Mouse (Mus musculus) G1E (cell line): Measurements from ENCODE around the gene Gpr35. TPM values are rescaled to one million over a fixed set of nuclear protein-coding genes. Genes with fewer than 3 reads are reported as not detected.
"Not testable (repeated sequence)": the region's sequence is repeated elsewhere in the genome, so short reads cannot be mapped to it uniquely, and the experiment has no call there.

Source experiments
- ATAC-seq: 2 replicates; pipeline ENCODE4 v1.8.0; 2016; ENCODE audit warnings: mild to moderate bottlenecking; ENCODE audit not compliant: insufficient number of reproducible peaks, poor library complexity, low FRiP score, severe bottlenecking; ENCODE audit errors: extremely low read depth
- DNase-seq: peaks from one replicate; pipeline ENCODE4 v3.0.0; 2012; ENCODE audit warnings: low spot score
- H3K27me3 ChIP-seq: 2 replicates; pipeline ENCODE4 v1.6.1; 2012; ENCODE audit warnings: mild to moderate bottlenecking, low read length, inconsistent platforms; ENCODE audit not compliant: insufficient read depth
- H3K36me3 ChIP-seq: replicated peaks from 2 replicates; pipeline ENCODE3; 2012; ENCODE audit warnings: mild to moderate bottlenecking, inconsistent platforms
- H3K4me1 ChIP-seq: 2 replicates; pipeline ENCODE4 v1.6.1; 2012; ENCODE audit warnings: low read depth, low read length, inconsistent platforms, mixed read lengths; ENCODE audit not compliant: insufficient read depth
- H3K4me3 ChIP-seq: 2 replicates; pipeline ENCODE4 v1.5.1; 2012; ENCODE audit warnings: low read depth, mild to moderate bottlenecking, inconsistent platforms, low read length, moderate library complexity, mixed read lengths
- H3K9me3 ChIP-seq: replicated peaks from 2 replicates; pipeline ENCODE4 v1.6.1; 2012; ENCODE audit warnings: inconsistent platforms
- CTCF ChIP-seq: IDR thresholded peaks from 2 replicates; pipeline ENCODE4 v1.5.1; 2012; ENCODE audit warnings: low read depth, low read length, inconsistent platforms, mixed read lengths
- GATA1 ChIP-seq: IDR thresholded peaks from 2 replicates; pipeline ENCODE4 v1.6.1; 2012; ENCODE audit warnings: borderline replicate concordance, low read length, inconsistent platforms, mixed read lengths
- GATA2 ChIP-seq: IDR thresholded peaks from 2 replicates; pipeline ENCODE4 v1.6.1; 2012; ENCODE audit warnings: low read depth, low read length, inconsistent platforms, borderline replicate concordance
- POLR2AphosphoS5 ChIP-seq: IDR thresholded peaks from 2 replicates; pipeline ENCODE4 v1.6.1; 2012; ENCODE audit warnings: low read depth, low read length, inconsistent platforms; ENCODE audit not compliant: insufficient replicate concordance
- TAL1 ChIP-seq: conservative IDR thresholded peaks from 2 replicates; pipeline ENCODE4 v1.6.1; 2012; ENCODE audit warnings: low read depth, low read length, inconsistent platforms, mixed read lengths
- polyA plus RNA-seq: library from polyadenylated mRNA; stranded (reverse); fragments of >175 nt; gene quantifications from 2 replicates; pipeline ENCODE4 v1.2.3, GENCODE M21; 2012
- total RNA-seq, 2 experiments: library from RNA; stranded (forward) in 1 of 2; stranded (reverse) in 1 of 2; fragments of 200-1000 nt in 1 of 2; fragments of >200 nt in 1 of 2; fragmentation: Nextera tagmentation in 1 of 2; gene quantifications; 2 replicates each; pipeline ENCODE4 v1.2.3; 2014 to 2017

The Gpr35 gene
- total and polyA plus RNA-seq, 3 experiments, result 0.03 to 0.93 (median 0.38) TPM

GRCm38 (mm10) chr1:92956571-92957335 is 6.1 kb downstream of the Gpr35 start:
- 0 out of 2 replicates have a peak, but pooled peaks have one; percentile 28 for ATAC-seq
- peak; percentile 55 for TF ChIP-seq CTCF
- DNase-seq, result not testable (repeated sequence)

DNA sequence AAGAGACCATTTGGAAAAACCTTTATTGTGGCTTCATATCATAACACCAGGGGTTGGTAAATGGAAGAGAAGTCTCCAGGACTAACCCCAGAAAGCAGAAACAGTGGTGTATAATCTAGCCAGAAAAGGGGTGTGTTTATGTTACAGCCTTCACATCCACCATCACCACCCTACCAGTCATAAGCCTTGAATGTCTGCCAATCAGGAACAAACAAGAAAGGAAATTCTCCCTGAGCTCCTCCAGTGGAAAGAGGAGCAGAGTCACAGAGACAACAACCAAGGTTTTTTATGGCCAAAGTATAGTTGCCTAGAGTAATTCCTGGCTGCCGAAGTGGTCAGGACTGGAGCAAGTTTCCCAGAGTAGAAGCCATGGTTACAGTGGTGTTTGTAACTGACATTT is 8.3 kb downstream of the Gpr35 start:
- no peak for ATAC-seq
- no peak overlapping the region for H3K4me3 ChIP-seq
- TF ChIP-seq GATA2 (no peak), TAL1 (no peak), GATA1 (no peak), POLR2AphosphoS5 (no peak), CTCF (no peak)

More at GRCm38 (mm10) chr1:92956571-92957335, 6.1 kb downstream of the Gpr35 start:
- H3K4me1 ChIP-seq, H3K36me3 ChIP-seq, H3K9me3 ChIP-seq, H3K27me3 ChIP-seq, H3K4me3 ChIP-seq: not testable (repeated sequence)

DNA sequence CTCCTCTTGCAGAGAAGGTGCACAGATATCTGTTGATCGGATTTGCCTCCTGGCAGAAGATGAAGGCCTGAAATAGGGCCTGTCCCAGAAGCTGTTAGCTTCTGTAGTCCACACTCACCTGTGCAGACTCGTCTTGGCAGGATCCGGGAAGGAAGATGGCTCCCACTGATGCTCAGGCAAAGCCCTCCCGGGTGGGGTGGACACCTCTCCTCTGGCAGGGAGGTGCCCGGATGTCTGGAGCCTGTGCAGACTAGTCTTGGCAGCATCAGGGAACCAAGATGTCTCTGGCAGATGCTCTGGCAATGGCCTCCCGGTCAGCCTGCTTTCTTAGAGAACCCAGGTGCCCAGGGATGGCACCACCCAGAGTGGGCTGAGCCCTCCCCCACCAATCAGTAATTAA is 20.1 kb downstream of the Gpr35 start:
- not testable (repeated sequence) for ATAC-seq

More for the DNA sequence above, 8.3 kb downstream of the Gpr35 start:
- Histone ChIP-seq H3K4me1 (peaks cover 9% of the 10 kb centered on the region), H3K36me3 (no peaks in the 10 kb centered on the region), H3K27me3 (peaks cover 8% of the 10 kb centered on the region), H3K9me3 (no peaks in the 10 kb centered on the region)
- no peak for DNase-seq

GRCm38 (mm10) chr1:92971879-92972795 is 21.5 kb downstream of the Gpr35 start:
- ATAC-seq (0 out of 2 replicates have a peak, but pooled peaks have one; percentile 15), DNase-seq (no peak)
- Histone ChIP-seq H3K4me1 (no peaks in the 10 kb centered on the region), H3K4me3 (no peak overlapping the region), H3K9me3 (no peaks in the 10 kb centered on the region), H3K36me3 (no peaks in the 10 kb centered on the region), H3K27me3 (peaks cover 10% of the 10 kb centered on the region)
- TF ChIP-seq POLR2AphosphoS5, result no peak
- no peak for TF ChIP-seq TAL1
- no peak for TF ChIP-seq GATA1
- TF ChIP-seq GATA2, result no peak
- no peak for TF ChIP-seq CTCF

More for the DNA sequence above, 20.1 kb downstream of the Gpr35 start:
- H3K4me1 ChIP-seq, H3K36me3 ChIP-seq, DNase-seq, H3K9me3 ChIP-seq, H3K4me3 ChIP-seq, H3K27me3 ChIP-seq: not testable (repeated sequence)

GRCm38 (mm10) chr1:92972854-92973253 is 22.2 kb downstream of the Gpr35 start:
- ATAC-seq, result no peak
- peaks cover 16% of the 10 kb centered on the region for H3K27me3 ChIP-seq
- DNase-seq, result no peak
- H3K4me1 ChIP-seq, result no peaks in the 10 kb centered on the region
- H3K4me3 ChIP-seq, result no peak overlapping the region
- no peaks in the 10 kb centered on the region for H3K9me3 ChIP-seq
- no peak for TF ChIP-seq TAL1
- TF ChIP-seq GATA2, result no peak
- no peak for TF ChIP-seq POLR2AphosphoS5
- TF ChIP-seq CTCF, result no peak
- no peak for TF ChIP-seq GATA1
- H3K36me3 ChIP-seq, result no peaks in the 10 kb centered on the region

DNA sequence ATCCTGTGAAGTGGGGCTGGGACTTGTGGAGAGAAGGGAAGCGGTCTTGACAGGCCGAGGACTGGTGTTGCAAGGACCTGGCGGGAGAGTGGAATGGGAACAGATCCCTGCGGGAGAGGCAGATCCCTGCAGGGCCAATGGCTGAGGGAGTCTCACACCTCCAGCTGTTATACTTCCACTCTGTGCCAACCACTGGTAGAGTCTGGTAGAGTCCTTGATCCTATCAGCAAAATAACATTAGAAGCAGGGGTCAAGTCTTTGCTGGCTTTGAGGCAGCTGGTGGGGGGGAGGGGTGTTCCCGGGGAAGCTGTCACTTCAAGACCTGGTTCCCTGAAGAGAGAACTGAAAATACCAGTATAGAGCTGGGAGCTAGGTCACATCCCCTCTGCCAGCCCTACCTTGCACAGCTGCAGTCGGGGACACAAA is 25.5 kb downstream of the Gpr35 start:
- ATAC-seq (no peak), DNase-seq (no peak)
- Histone ChIP-seq H3K4me3 (no peak overlapping the region), H3K9me3 (no peaks in the 10 kb centered on the region), H3K36me3 (no peaks in the 10 kb centered on the region), H3K4me1 (no peaks in the 10 kb centered on the region), H3K27me3 (peaks cover 18% of the 10 kb centered on the region)
- TF ChIP-seq TAL1, result no peak
- no peak for TF ChIP-seq POLR2AphosphoS5
- TF ChIP-seq GATA2, result no peak
